Mouse (Mus musculus) ovary, postnatal 10 days (tissue): ENCODE data around the gene Fam49a.
A peak's percentile ranks its signal among the peaks of the same experiment; 100 is the strongest.

Experiments used
- DNase-seq: peaks from one replicate; pipeline ENCODE4 v3.0.0; 2022; ENCODE audit warnings: low spot score

Gene Fam49a

DNA sequence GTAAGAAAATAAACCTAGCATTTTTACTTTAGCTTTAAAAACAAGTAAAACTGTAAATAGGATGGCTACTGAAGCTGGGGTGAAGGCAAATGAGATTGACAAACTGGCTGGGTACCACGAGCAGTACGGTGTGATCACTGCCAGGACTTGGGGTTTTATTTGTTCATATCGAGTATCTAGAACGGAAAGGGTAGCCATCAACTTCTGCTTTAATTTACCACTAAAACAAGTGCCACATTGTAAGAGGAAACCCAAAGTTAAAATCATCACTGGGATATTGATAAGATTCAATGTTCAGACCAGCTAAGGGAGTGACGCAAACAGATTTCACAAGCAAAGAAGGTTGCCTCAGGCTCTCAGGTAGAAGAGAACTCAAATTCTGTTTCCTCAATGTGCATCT lies 98.0 kb downstream of the Fam49a start:
- no peak for DNase-seq

DNA sequence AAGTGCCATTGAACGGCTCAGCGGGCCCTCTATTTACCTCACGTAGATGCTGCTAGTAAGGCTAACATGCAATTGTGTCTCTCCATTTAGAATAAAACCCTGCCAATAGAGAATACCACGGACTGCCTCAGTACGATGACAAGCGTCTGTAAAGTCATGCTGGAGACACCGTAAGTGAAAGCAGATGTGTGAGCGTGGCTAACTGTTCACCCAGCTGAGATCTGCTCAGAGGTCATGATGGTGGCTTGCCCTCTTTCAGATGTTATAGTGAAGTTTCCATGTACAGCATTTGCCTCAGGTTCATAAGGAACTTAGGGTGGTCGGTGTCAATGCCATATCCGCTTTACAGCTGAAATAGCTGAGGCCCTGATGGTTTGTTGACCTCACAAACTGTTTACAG lies 100.4 kb downstream of the Fam49a start:
- no peak for DNase-seq

DNA sequence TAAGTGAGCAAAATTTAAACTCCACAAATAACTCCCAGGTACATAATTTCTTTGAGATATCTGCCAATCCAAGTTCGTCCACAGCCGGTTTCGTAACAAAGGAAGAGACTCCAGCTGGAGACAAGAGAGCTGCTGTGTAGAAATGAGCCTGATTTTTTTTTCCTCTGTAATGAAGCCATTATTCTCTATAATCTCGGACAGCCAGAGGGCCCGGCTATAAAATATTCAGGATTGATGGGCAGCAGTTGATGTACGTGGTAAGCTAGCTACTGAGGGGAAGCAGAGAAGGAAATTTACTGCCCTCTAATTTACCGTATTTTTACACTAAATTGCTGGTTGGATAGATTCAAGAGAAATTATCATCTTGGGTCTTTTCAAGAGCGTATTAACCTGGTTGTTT lies 102.3 kb downstream of the Fam49a start:
- no peak for DNase-seq

DNA sequence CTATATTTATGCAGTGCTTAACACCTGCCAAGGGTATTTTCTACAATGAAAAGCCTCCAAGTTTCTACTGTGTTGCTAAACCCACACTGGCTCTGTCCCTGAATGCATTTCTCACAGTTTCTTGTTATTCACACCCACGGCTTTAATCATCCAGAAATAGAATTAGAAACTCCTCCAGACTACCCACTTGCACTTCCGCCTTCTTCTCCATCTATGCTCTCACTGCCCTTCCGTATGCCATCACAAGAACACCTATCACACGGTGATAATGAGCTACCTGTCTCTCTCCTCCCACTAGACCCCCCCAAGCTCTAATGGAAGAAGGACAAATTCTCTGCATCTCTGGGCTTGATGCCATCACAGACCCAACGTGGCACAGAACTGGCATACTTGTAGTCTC lies 105.5 kb downstream of the Fam49a start:
- no peak for DNase-seq

DNA sequence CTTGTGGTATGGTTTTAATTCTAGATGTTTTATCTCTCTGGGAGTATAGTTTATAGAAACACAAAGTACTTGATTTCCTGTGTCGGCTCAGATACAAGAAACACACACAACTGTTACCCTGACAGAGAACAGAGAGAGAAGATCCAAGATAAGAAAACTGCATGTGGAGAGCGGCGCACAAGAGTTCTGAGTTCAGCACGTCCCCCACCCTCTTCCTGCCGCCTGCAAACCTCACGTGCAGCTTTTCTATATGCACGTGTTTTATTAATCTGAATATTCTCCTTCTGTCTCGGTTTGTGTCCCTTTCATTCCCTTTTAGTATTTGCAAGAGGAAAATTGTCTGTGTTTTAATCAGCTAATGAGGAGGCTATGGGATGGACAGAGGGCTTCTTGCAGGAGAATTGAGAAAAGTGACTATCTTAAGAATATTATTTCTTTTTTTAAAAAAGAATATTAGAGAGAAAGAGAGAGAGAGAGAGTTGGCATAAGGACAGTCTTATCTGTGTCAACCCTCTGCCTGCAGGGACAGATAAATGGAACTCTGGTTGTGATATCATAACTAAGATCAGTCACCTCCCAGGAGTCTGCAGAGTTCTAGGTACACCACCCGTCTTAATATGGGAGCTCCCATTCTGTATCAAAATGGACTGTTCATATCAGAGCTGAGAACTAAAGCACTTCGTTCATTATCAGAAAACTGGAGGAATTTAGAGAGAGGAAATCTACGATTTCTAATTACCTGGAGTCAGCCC lies 111.3 kb downstream of the Fam49a start:
- DNase-seq = no peak

DNA sequence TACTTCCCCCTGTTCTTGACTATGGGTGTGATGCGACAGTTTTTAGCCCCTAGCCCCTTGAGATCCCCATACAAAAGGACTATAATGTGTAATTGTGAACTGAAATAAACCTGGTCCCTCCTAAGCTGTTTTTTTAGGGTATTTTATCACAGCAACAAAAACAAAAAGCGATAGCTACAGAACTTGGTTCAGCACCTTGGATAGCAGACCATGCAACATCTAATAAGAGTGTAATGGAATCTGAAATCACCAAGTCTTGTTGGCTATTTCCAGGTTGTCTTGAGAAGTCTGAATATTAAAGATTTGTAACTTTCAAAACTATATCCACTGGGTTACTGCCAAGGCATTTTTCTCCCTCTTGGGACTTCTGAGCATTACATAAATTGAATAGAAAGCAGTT lies 117.1 kb downstream of the Fam49a start:
- DNase-seq = no peak

DNA sequence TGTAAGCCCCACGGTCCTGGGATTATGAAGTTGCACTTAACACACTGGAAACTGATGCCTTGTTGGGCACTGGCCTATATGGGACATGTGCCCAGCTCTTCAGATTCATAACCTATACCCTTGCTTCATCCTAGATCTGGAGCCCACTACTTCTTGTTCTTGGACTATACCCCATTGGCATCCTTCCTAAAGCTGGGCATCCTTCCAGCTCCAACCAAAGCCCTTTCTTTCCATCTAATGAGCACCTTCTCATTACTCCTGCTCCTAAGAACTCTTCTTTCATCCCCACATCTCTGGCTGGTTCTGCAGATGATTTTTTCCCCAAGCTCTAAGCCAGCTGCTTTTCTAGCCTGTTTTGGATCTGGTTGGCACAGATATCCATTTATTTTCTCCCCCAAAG lies 127.3 kb downstream of the Fam49a start:
- no peak for DNase-seq

DNA sequence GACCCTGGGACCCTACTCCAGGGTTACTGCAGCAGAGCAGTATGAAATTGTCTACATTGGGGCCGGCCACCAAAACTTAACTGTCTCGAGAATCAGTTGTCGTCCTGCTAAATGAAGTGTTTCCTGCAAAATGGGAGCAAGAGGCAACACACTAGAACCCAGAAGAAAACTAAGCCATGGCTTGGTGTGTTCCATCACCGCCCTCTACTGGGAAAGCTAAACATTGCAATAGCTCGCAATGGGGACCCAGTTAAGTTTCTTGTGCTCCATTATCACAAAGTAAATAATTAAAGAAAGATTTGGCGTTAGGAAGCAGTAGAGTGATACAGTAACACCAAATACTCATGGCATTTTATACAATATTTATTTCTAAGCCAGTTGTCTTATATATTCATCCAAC lies 134.3 kb downstream of the Fam49a start:
- no peak for DNase-seq

DNA sequence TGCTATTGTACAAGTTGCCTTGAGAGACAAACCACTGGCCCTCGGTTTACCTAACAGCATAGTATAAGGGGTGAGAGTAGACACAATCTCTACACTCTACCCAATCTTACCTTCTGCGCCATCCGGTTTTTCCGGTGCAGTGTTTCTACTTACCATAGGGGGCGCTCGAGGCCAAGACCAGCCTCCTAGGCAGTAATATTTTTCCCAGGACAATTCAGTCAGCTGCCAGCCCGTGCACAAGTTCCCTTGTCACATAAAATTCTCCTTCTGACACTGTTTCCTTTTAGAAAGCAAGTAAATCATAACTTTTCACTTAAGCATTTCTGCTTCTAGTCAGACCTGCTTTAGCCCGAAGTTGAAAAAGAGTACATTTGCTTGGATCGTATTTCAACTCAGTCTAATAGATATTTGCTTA lies 139.1 kb downstream of the Fam49a start:
- peak; percentile 23 for DNase-seq

DNA sequence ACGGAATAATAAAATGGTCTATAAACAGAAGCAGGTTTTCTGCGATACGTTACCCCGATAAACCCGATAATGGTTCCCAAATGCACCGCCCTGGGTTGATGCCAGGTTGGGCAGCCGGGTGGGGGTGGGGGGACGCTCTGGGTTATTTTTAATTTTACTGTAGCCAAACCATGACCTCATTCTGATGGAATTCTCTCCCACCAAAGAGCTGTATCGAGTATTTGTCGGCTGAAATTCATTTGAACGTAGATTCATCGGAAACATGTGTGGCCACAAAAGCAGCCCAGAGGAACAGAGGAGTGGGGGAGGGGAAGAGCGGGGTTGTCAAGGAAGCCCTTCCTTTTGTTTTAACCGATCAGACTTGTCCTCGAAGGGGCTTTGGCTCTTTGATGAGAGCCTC lies 139.6 kb downstream of the Fam49a start:
- no peak for DNase-seq

DNA sequence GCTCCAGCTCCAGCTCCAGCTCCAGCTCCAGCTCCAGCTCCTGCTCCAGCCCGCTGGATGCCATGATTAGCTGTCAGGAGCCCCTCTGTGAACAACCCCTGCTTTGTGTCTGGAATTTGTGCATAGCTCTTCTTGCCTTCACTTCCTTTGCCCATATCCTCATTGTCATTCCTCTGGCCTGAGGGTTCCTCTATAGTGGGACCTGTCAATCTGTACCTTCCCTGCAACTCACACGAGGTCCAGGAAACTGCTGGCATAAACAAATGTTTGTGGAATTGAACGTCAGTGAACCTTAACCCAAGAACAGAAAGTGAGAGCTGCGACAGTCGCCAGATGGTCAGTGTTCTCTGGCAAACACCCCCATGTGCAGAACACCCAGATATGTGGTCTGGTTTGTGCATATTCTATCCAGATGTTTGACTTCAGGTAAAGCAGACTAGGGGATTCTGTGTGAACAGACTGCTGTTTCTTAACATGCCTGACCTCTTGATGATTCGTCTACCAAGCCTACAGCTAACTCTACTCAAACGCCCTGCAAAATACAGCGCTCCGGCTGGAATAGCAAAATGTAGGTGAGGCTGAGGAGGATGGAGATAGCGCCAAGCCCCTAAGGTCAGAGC lies 143.7 kb downstream of the Fam49a start:
- DNase-seq = no peak

DNA sequence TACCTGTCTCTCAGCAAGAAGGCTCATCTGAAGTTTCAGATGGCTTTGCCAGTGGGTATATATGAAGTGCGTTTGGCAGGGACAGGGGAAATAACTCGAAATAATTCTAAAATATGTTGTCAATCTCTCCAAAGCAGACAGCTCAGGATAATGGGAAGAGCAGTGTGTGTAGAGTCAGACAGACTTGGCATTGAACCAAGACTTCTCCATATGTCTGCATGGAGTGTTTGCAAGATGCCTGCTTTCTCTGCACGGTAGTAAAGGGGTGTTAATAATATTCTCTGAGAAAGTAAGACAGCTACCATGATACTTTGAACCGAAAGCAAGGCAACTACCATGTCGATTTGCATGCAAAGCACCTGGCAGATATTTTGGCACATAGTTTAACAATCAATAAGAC lies 147.1 kb downstream of the Fam49a start:
- DNase-seq = no peak

DNA sequence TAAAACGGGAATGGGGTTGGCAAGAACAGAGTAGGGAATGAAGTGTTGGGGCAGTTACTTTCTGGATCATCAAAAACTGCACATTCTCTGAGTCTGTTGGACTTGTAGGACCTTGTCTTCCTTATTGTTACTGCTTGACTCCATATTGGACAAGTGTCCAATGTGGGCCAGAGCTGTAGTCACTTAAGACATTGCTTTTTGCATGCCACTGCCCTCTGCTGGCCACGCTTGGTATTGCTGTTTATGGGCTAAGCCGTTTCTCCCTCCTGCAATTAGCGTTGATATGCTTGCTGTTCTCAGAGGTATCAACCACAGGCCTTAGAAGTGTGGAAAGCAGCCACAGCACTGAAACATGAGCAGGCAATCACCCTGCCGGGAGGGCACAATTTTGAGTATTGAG lies 150.7 kb downstream of the Fam49a start:
- DNase-seq = peak; percentile 71

DNA sequence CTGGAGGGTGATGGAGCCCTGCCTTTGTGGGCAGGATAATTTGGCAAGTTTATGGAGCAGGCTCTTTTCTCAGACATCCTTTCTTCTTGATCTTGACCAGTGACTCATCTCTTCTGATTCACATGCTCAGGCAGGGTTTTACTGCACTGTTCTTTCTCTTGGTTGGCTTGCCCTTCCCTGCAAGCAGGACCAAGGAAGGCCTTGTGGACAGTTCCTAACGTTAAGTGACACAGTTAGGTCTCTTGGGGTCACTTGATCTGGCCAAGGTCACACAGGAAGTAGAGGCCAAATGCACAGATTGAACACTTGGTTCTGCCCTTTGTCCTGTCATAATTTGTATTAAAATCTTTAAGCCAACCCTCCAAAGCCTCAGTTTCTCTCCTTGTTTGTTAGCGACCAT lies 158.5 kb downstream of the Fam49a start:
- no peak for DNase-seq

DNA sequence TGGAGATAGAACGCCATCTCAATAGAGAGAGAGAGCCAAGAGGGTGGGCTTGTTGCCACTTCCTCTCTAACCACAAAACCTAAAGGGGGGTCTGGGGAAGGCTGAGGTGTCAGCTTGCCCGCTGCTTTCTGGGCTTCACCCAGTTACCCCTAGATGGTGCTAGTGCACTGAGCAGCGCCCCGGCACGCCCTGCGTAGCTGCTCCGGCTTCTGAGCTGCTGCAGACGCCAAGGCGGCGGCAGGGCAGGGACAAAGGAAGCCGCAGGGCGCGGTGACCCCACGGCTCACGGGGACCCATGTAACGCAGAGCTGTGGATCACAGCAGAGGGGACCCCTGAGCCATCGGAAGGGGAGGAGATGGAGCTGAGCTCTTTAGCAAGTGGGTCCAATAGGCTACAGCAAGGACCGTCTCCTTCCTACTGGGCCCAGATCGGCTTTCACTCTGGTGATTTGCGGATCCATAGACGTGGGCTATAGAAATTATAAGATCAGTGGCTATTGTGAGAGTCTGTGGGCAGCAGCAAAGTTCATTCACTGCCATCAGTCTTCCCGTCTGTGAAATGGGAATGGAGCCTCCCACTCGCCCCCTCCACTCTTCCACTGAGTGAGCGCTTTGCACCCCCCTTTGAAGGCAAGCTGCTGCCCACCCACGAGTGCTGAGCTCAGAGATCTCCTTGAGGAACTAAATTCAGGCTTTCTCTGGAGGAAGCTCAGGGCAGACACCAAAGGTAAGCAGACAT lies 159.1 kb downstream of the Fam49a start:
- peak; percentile 67 for DNase-seq

DNA sequence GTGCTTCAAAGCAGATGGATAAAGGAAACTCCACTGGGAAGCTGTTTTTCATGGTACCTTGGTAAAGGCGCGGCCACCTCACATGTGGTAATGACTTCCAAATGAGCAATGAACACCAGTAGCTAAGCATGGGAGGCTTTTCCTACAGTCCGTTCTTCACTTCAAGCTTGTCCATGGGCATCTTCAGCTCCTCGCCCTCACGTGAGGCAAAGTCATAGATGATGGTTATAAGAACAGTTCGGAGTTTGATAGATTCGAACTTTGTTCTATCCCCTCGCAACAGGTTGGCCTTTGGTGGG lies 159.6 kb downstream of the Fam49a start:
- DNase-seq = no peak

DNA sequence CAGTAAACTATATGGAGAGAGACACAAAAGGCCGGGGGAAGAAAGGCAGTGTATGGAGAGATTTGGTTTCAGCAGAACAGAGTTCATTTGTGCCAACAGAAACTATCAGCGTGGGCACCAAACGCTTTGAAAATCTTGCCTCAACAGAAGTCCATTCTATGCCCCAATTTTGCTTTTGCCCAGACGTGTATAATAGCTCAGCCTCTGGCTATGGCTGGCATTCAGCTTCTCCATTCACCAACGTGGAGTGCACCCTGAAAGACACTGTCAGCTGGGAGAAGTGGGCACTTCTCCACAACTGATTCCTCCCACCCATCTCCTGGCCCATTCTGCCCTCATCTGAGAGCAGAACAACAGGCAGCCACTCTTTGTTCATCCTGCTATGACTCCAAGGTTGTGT lies 163.2 kb downstream of the Fam49a start:
- no peak for DNase-seq

DNA sequence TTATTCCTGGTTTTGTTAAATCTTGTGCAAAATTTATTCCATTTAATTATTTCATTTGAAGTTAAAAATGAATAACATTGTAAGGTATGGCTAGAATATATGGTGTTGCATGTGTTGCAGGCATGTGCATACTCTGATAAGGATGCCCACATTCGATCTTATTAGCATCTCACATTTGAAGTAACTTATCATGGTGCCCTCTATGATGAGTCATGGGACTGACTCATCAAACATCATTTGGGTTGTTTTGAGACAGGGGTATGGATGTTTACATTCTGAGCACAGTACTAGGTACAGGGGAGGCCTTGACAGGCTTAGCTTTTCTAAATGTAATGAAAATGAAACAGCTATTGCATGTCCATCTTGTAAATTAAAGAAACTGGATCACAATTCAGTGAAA lies 165.3 kb downstream of the Fam49a start:
- DNase-seq = no peak

DNA sequence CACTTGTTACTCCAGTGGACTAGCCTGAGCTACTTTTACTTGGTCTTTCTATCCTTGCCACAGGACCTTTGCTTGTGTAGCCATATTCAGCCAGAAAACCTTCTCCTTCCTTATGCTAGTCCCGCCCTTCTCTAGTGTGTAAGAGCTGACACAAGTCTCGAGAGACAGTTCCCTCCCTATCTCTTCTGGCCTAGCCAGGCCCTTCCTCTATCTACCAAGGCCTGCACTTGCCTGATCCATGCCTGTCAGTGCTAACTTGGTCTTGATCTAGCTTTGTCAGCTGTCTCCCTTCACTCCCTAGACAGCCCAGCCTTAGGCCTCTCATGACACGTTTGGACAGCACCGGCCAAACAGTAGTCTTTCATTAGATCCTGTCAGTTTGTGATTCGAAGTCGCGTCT lies 166.9 kb downstream of the Fam49a start:
- no peak for DNase-seq
